Mouse (Mus musculus) testis, adult 2 months (tissue): Measurements from ENCODE around the gene Efnb3.

Experiments
- CTCF ChIP-seq: fragments of 200-500 bp; IDR thresholded peaks from 2 replicates; pipeline ENCODE4 v1.5.1; 2012; ENCODE audit warnings: low read depth, mild to moderate bottlenecking, inconsistent platforms, low read length, moderate library complexity; ENCODE audit not compliant: control insufficient read depth, insufficient read depth, insufficient replicate concordance
- POLR2A ChIP-seq: fragments of 200-500 bp; IDR thresholded peaks from 2 replicates; pipeline ENCODE4 v1.6.1; 2012; ENCODE audit warnings: low read depth, mild to moderate bottlenecking, inconsistent platforms, low read length, moderate library complexity; ENCODE audit not compliant: control insufficient read depth

DNA sequence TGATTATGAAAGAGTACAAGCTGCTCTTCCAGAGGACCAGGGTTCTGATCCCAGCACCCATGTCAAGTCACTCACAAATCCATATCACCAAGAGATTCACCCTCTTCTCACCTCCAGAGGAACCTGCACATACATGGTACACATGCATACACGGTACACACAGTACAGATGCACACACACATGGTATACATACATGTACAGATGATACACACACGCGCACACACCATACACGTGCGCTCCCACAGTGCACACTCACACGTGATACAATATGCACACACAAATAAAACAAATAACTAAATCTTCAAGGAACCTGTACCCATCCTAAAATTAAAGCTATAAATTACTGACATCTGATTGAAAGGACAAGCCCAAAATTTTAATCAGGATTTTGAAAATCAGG is 34.8 kb upstream of the Efnb3 start:
- no peak for TF ChIP-seq POLR2A
- no peak for TF ChIP-seq CTCF
